Mouse (Mus musculus) splenic B cell, adult 2 months (primary cell): ENCODE results near the gene Pate2.

Source experiments
- DNase-seq: peaks from one replicate; pipeline ENCODE4 v3.0.0-alpha.2; 2011; ENCODE audit warnings: low read depth, low spot score
- H3K27me3 ChIP-seq: 2 replicates; pipeline ENCODE4 v1.6.1; 2012; ENCODE audit warnings: mild to moderate bottlenecking, low read length, moderate library complexity, mixed read lengths; ENCODE audit not compliant: control insufficient read depth, poor library complexity, insufficient read depth, severe bottlenecking
- H3K36me3 ChIP-seq: 2 replicates; pipeline ENCODE4 v1.6.1; 2012; ENCODE audit warnings: mild to moderate bottlenecking, low read length, moderate library complexity, mixed read lengths; ENCODE audit not compliant: control insufficient read depth, poor library complexity, insufficient read depth, severe bottlenecking

Pate2 gene

DNA sequence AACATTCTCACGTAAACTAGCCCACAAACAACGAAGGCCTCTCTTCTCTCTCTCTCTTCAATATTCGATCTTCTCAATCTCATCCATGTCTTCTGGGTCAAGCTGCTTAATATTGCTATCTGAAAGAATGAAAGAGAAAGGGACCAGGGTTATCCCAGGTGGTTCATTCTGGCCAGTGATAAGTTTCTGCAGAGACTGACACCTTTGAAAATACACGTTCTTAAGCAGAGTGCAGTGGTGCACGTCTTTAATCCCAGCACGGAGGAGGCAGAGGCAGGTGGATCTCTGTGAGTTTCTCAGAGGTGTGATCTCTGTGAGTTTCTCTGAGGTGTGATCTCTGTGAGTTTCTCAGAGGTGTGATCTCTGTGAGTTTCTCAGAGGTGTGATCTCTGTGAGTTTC is 28.1 kb upstream of the Pate2 start:
- Histone ChIP-seq H3K27me3 (no peaks in the 10 kb centered on the region), H3K36me3 (no peaks in the 10 kb centered on the region; the same call in 1 of the 2 replicates)
- no peak for DNase-seq

DNA sequence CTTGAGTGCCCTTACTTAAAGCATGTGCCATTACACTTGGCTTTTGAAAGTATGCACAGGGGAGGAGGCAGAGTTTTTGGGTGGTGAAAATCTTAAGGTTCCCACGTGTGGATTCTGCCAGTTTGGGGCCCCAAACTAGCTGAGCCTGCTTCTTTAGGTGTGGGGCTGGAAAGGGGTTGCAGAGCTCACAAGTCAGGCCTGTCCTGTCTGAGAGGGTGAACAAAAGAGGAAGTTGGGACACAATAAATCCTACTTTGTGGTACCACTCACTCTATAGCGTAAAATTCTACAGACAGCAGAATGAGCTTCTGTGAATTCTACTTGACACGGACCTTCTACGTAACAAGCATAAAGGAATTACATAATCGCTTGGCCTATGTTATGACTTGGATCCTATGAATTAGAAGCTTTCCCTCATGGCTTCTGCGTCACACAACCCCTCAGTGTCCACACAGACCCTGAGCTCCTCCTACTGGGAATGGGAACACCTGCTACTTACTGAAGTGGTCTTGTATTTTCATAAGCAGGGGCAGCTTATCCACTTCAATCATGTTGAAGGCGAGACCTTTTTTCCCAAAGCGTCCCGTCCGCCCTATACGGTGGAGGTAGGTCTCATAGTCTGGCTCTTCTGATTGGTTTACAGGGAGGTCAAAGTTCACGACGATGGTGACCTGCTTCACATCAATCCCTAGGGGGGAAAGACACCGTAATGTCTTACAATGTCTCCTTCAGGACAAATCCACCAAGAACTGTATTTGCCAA is 26.8 kb upstream of the Pate2 start:
- Histone ChIP-seq H3K27me3 (no peaks in the 10 kb centered on the region), H3K36me3 (no peaks in the 10 kb centered on the region; the same call in 1 of the 2 replicates)
- no peak for DNase-seq

DNA sequence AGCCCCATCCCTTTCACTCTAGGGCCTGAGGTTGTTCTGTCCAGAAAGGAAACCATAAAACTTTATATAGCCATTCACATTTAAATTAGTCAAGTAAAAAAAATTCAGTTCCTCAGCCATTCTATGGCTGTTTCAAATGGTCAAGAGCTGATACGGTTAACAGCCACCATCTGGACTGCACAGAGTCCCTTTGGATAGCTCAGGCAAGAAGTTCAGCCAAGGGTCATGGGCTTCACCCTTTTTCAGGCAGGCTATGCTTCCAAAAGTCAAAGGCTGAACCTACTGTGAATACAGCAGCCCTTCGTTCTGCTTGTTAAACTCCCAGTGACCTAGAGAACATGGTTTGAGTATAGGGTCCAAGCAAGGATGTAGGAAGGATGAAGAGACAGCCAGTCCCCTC is 25.4 kb upstream of the Pate2 start:
- no peaks in the 10 kb centered on the region; the same call in 1 of the 2 replicates for H3K36me3 ChIP-seq
- DNase-seq = no peak
- H3K27me3 ChIP-seq = no peaks in the 10 kb centered on the region

DNA sequence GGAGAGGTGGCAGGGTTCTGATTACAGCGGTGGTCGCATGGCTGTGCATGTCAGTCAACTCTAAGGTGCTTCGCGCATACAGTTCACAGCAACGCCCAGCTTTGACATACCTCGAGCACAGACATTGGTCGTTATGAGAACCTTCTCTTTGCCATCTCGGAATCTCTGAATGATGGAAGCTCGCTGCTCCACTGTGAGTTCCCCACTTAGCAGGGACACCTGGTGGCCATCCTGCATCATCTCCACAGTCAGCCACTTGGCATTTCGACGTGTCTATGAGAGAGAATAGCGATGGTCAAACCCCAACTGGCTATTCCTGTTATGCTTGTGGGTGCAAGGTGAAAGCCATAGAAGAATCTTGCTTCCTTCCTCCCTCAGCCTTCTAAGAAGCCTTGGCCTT is 24.4 kb upstream of the Pate2 start:
- no peak for DNase-seq
- Histone ChIP-seq H3K36me3 (no peaks in the 10 kb centered on the region; the same call in 1 of the 2 replicates), H3K27me3 (no peaks in the 10 kb centered on the region)

DNA sequence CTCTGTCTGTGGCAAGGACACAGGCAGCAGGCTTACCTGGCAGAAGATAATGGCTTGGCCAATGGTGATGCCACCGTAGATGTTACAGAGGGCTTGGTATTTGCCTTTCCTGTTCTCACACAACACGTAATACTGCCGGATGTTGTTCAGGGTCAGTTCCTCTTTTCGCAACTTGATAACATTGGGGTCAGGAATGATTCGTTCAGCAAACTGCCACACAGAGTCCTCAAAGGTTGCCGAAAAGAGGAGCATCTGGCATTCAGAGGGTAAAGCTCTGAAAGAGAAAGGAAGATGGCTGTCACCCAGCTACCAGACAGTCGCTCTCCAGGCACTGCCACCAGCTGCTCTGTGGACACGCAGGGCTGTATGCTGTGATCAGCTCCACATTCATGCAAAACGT is 23.3 kb upstream of the Pate2 start:
- no peaks in the 10 kb centered on the region; the same call in 1 of the 2 replicates for H3K36me3 ChIP-seq
- no peaks in the 10 kb centered on the region for H3K27me3 ChIP-seq
- peak; percentile 82 for DNase-seq

DNA sequence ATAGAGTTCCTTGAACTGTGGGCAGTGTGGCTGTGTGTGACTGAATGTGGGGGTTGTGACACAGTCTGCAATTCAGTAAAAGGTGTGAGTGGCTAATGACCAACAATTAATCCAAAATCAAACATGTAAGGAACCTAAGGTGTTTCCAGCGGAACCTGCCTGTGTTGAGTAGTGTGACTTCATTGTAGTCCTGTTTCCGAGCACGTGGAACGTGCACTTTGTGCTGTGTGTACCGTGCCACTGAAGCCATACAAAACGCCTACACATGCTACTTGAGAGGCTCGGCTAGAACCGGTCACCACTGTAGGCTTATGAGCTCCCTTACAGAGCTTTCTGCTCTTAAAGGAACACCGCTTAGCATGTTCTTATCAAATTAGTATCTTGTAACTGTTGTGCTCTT is 21.6 kb upstream of the Pate2 start:
- no peak for DNase-seq
- no peaks in the 10 kb centered on the region; the same call in 1 of the 2 replicates for H3K36me3 ChIP-seq
- H3K27me3 ChIP-seq = no peaks in the 10 kb centered on the region; the same call in 1 of the 2 replicates

DNA sequence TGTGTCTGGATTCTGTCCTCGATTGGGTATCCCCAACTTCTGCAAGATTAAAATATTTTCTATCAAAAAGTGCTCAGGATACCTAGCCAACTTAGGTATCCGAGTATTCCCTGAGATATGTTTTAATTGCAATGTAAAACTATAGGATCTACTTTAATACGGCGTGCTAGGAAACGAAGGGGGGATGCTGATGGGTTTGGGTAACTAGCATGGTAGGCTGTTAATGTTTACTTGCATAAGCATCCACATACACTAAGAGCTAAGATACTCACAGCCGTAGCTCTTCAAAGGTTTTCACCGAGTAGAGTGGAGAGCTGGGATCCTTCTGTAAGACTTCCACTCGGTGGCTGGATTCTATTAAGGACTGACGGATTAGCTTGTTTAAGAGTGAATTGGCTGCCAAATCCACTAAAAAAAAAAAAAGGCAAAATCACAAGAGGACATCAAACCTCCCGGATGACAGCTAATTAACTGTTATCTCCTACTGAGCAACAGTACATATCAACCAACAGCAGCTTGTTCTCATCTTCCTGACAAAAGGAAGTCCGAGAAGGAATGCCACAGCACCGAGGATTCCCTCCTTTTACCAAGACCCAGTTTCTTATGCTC is 13.5 kb upstream of the Pate2 start:
- Histone ChIP-seq H3K27me3 (no peaks in the 10 kb centered on the region; the same call in none of the 2 replicates), H3K36me3 (0 out of 2 replicates have a peak, but pooled peaks cover under 1% of the 10 kb centered on the region)
- no peak for DNase-seq

DNA sequence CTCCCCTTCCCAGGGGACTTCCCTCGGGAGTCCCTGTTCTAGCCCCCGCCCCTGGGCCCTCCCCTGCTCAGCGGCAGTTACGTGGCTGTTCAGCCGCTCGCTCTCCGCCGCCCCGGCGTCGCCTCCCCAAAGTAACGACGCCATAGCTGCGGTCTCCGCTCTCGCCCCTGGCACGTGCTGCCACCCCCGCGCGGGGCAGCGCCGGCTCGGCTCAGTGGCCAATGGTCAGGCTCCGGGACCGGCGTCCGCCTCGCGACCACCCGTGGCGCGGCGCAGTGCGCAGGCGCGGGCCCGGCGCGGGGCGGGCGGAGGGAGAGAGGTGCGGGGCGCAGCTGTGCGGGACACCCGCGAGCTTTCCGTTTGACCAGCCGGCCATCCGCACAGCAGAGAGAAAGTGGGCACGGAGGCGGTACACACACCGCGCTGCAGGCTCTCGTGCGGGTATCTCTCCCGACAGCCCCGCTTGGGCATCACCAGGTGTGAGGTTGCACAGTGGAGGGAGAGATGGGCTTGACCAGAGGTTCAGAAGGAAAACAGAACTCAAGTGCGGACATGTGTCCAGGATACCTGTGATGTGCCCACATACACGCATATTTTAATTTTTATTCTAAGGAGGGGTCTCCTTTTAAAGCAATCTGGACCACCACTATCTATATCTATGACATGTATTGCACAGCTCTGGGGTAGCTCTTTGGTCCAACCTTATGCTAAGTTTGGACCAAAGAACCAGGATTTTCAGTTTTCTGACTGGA is 11.7 kb upstream of the Pate2 start, which contains the start of the genes Ddx25 and Pus3:
Gene Ddx25 (minus strand): TSS at position 272 of the 752 bp plus-strand sequence.
Gene Pus3 (plus strand): TSS at position 339 of the 752 bp plus-strand sequence.
- DNase-seq = peak; percentile 44
- Histone ChIP-seq H3K27me3 (no peaks in the 10 kb centered on the region; the same call in 1 of the 2 replicates), H3K36me3 (0 out of 2 replicates have a peak, but pooled peaks cover 3% of the 10 kb centered on the region)

DNA sequence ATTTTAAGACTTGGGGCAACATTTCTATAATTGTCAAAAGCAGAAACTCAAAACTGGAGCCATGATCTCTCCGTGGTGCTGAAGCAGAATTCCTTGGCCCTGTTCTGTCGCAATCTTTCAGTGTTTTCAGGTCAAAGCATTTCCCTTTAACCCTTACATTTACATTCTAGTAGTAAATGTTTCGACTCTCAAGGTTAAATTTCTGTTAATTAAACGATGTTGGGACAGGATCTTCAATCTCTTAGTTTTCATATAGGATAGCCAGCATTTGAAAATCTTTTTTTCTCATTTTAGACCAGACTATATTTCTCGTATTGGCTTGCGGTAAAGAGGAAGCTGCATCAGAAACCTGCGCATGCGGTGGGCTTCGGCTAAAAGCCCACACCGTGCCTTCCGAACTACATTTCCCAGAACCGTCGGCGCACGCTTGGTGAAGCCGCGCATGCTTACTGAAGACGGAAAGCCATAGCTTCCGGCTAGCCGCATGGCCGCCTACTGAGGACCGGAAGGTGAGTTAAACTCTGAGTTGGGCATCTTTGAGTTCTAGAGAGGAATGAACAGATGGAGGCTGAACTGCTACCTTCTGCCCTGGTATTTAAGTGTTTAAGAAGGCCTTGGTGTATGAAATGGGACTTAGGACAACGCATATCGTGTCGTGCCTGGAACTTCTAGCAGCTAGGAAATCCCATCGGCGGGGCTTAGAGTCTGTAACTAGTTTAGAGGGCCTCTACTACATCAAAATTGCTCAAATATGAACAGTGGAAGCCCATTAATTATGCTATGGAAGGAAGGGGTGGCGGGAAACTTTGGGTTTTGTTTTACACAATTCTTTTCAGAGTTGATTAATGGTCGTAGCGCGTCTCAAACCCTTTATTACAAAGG is 10.8 kb upstream of the Pate2 start:
- H3K27me3 ChIP-seq = no peaks in the 10 kb centered on the region; the same call in 1 of the 2 replicates
- H3K36me3 ChIP-seq = 0 out of 2 replicates have a peak, but pooled peaks cover 3% of the 10 kb centered on the region
- DNase-seq = peak; percentile 89

DNA sequence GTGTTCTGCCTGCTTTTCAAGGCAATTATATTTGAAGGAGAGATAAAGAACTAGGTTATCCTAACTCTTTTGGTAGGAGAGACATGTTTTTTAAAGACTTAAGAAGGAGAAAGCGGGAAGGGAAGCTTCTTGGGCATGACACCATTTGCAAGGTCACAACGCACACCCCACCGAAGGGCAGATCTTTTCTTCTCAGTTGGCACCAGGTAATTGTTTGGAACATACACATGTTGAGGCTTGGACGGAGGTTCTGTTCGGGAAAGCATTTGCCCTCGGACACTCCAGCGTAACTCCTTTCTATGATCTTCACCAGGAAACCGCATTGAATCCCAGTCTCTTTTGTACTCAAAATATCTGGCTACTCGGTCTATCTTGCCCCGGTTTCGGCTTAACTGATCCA is 9.0 kb upstream of the Pate2 start:
- DNase-seq = no peak
- Histone ChIP-seq H3K36me3 (peaks cover 11% of the 10 kb centered on the region), H3K27me3 (no peaks in the 10 kb centered on the region)

DNA sequence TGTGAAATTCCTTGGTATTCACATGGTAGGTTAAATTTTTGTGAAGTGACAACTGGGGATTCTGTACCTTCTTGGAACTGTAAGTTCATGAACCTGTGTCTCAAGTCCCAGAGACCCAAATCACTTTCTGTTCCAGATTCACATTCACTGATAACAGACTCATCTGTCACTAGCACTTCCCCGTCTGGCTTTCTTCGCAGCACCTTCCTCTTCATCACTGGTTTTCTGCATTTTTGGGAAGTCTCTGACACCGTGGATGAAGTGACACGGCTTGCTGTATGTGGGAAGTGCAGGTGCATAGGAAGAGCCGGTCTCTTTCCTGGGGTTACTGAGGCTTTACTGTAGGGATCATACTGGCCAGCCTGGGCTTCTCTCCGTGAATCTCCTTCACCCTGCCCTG is 8.5 kb upstream of the Pate2 start:
- no peaks in the 10 kb centered on the region for H3K27me3 ChIP-seq
- DNase-seq = no peak

DNA sequence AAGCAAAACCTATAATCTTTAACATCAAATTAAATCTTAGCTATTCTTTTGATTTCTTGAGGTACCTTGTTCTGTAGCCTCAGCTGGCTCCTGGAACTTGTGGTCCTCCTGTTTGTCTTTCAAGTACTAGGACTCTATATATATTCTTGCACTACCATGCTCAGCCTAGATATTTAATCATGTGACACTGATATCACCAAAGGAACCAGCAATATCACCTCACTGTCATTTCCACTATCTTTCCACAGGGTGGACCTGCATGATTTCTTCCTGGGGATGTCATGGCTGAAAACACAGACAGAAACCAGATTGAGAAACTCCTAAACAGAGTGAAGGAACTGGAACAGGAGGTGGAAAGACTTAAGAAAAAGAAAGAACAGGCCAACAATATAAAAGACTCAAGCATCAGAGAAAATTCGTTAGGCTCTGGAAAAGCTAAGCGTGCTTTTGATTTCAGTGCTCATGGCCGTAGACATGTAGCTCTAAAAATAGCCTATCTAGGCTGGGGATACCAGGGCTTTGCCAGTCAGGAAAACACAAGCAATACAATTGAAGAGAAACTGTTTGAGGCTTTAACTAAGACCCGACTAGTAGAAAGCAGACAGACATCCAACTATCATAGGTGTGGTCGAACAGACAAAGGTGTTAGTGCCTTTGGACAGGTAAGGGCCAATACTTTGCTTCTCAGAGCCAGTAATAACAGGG is 5.4 kb upstream of the Pate2 start:
- no peaks in the 10 kb centered on the region for H3K27me3 ChIP-seq
- no peak for DNase-seq

More for the DNA sequence above, 8.5 kb upstream of the Pate2 start:
- peaks cover 11% of the 10 kb centered on the region for H3K36me3 ChIP-seq

DNA sequence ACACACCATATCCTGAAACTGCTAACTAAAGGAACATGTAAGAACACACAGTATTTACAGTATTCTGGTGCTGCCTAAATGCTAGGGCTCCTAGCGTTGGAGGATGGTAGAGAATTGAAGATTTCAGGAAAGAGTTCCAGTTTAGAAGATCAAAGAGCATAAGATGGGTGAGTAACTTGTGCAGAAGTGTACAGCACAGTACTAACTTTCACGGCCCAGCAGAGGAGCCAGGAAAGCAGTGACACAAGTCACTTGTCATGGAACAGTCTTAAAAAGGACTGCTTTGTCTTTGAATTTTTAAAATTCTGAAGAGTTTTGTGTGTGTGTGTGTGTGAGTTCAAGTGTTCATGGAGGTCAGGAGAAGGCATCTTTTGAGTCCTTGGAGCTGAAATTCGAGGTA is 2.1 kb upstream of the Pate2 start:
- DNase-seq = no peak
- Histone ChIP-seq H3K36me3 (peaks cover 8% of the 10 kb centered on the region), H3K27me3 (no peaks in the 10 kb centered on the region; the same call in 1 of the 2 replicates)

More for the DNA sequence above, 5.4 kb upstream of the Pate2 start:
- peaks cover 11% of the 10 kb centered on the region for H3K36me3 ChIP-seq
